Mouse (Mus musculus): Measurements from ENCODE around the gene Casc1. TPM values are rescaled to one million over a fixed set of nuclear protein-coding genes. Genes with fewer than 3 reads are reported as not detected.

Gene Casc1
- polyA plus RNA-seq (2017; shearing (Covaris generic)), result 1 to 10 TPM in 1 of 3 experiments, under 1 TPM in 2; 0.47 to 1.3 (median 0.55) TPM

DNA sequence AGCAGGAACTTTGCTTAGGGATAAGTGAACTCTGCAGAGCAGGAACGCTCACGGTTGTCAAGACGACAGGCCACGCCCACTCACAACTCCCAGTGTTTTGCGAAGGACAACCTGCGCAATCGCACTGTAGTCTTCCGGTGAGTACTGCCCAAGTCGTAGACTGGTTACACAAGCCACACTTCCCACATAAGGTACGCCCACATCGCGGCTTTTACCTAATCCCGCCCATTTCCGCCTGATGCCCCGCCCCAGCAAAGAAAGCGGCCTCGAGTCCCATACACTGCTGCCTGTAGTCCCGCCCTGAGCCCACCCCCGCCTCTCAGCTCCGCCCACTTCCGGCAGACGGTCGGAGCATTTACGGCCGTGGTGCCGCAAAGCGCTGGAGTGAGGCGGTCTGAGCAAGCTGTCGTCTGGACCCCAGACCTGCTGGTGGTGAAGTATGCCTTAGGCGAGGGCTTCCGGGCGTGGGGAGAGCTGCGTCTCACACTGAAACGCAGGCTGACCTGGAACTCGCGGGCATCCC, at the start of gene Casc1, which contains the start of gene Etfrf1:
Gene Casc1, minus strand, starts transcription at position 190 of the 523 bp plus-strand sequence.
Gene Etfrf1, plus strand, starts transcription at position 319 of the 523 bp plus-strand sequence.
- ATAC-seq, result peak; percentile 96

GRCm38 (mm10) chr6:145256701-145257073, 45.9 kb upstream of the Casc1 start:
- ATAC-seq, result no peak

DNA sequence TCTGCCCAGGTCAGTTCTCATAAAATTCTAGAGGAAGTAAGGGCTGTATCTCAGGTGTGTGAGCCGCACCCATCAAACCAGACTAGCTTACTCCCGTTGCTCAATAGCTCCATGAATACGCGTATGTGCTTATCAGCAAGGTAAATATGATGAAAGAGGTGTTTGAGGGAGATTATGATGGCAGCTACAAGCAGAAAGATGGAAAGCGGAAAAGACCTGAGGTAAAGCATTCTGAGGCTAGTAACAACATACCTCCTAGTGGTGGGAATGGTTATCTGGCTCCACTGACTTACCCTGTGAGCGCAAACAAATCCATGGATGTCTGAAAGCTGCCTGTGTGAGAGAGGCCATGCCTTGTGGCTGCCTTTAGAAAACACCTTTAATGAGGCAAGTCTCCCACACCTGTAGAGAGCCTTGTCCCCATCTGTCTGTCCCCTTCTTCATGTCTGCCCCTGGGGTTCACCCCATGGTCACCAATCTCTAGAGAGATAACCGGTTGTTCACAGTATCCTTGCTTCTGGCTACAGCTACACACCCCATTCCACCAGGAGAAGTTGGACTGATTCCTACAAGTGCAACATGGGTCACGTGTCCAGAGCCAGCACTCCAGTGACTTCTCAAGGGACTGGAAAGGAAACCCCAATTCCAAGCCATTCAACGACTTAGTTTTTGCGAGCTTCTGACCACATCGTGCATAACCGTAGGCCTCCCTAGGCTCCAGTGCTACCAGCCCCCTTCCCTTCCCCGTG, 45.3 kb upstream of the Casc1 start:
- ATAC-seq, result no peak

- no peak for ATAC-seq
Measured at GRCm38 (mm10) chr6:145250820-145251219, 40.0 kb upstream of the Casc1 start.

DNA sequence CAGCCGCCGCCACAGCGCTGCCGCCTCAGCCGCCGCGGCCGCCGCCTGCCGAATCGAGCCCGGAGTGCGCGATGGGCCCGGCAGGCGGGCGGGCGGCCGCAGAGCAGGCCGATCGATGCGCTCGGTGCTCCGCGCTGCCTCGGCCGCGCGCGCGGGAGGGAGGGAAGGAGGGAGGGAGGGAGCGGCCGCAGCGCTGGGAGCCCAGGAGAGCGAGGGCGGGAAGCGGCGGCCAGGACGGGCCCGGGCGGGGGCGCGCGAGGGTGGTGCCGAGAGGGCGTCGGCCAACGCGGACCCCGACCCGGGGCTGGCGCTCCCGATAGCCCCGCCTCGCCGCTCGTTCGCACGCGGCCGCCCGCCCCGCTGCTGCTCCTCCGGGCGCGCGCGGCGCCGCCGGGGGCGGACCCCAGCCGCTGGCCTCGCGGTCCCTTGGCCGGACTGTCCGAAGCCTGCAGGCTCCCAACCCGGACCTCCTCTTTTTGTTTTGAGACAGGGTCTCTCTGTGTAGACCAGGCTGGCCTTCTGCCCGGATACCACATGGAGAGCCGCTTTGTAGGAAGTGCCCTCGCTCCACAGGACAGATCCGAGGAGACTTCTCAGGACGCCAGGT, 39.5 kb upstream of the Casc1 start, which contains the start of gene Kras:
Gene Kras, minus strand, starts transcription at position 55 of the 607 bp plus-strand sequence.
- ATAC-seq, result peak; percentile 53

- peak; percentile 68 for ATAC-seq
Measured at GRCm38 (mm10) chr6:145249291-145250184, 38.7 kb upstream of the Casc1 start.

- ATAC-seq, result no peak
Measured at GRCm38 (mm10) chr6:145247886-145248285, 37.1 kb upstream of the Casc1 start.

DNA sequence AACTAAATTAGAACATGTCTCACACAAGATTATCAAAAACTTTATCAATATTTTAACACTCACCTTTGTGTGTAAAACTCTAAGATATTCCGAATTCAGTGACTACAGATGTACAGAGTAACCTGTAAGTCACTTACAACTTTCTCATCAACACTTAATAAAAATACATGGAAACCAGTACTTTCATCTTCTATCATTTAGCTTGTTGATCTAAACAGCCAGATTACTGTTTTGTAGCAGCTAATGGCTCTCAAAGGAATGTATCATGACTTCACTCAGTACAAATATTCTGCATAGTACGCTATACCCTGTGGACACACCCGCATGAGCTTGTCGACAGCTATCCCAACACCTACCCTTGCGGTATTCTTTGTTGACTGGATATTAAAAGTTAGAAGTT, 36.0 kb upstream of the Casc1 start:
- no peak for ATAC-seq

DNA sequence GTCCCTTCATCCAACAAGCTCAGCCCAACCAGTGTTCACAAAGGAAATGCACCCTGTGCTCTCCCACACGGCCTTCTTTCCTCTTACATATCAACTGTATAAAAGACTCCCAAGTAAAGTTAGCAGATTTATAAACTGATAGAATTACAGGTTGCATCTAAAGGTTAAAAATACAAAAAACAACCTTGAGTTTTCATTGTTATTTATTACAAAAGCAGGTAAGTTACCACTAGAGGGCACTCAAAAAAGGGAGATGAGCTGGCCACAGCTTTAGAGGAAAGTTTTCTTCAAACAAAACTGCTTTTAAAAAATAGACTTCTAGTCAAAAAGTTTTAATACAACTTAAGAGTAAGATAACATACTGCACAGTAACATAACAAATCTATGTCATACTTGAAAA, 31.7 kb upstream of the Casc1 start:
- ATAC-seq, result no peak

GRCm38 (mm10) chr6:145240285-145240684, 29.5 kb upstream of the Casc1 start:
- ATAC-seq, result no peak

- ATAC-seq, result no peak
Measured at GRCm38 (mm10) chr6:145237148-145237547, 26.3 kb upstream of the Casc1 start.

GRCm38 (mm10) chr6:145235367-145235766, 24.6 kb upstream of the Casc1 start:
- ATAC-seq, result peak; percentile 58

DNA sequence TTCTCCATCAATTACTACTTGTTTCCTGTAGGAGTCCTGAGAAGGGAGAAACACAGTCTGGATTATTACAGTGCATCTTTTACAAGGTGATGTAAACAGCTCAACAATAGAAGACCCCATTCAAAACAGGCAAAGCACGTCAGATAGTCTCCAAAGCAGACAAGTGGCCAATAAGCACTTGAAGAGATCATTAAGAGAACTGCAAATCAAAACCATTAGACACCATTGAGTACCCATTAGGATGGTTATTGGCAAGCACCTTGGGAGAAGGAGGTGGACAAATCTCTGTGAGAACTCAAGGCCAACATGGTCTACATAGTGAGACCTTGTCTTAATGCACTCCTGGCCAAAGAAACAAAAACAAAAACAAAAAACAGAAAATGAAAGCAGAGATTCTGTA, 23.6 kb upstream of the Casc1 start:
- ATAC-seq, result no peak

- no peak for ATAC-seq
Measured at GRCm38 (mm10) chr6:145226296-145226695, 15.5 kb upstream of the Casc1 start.

- ATAC-seq, result no peak
Measured at GRCm38 (mm10) chr6:145224246-145224645, 13.4 kb upstream of the Casc1 start.

- ATAC-seq, result no peak
Measured at GRCm38 (mm10) chr6:145215826-145216225, 5.0 kb upstream of the Casc1 start.

DNA sequence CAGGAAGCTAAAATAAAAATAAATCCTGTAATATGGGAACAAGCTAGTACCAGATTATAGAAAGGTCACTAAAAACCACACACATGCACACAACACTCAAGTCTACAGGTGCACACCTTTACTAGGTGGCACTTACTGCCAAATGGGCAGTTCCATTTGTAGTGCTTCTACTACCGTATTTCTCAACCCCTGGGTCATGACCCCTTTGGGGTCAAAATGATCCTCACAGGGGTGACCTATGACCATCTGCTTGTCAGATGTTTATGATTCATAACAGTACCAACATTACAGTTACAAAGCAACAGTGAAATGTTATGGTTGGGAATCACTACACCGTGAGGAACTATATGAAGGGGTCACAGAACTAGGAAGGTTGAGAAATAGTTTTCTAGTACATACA, 3.1 kb upstream of the Casc1 start:
- no peak for ATAC-seq

DNA sequence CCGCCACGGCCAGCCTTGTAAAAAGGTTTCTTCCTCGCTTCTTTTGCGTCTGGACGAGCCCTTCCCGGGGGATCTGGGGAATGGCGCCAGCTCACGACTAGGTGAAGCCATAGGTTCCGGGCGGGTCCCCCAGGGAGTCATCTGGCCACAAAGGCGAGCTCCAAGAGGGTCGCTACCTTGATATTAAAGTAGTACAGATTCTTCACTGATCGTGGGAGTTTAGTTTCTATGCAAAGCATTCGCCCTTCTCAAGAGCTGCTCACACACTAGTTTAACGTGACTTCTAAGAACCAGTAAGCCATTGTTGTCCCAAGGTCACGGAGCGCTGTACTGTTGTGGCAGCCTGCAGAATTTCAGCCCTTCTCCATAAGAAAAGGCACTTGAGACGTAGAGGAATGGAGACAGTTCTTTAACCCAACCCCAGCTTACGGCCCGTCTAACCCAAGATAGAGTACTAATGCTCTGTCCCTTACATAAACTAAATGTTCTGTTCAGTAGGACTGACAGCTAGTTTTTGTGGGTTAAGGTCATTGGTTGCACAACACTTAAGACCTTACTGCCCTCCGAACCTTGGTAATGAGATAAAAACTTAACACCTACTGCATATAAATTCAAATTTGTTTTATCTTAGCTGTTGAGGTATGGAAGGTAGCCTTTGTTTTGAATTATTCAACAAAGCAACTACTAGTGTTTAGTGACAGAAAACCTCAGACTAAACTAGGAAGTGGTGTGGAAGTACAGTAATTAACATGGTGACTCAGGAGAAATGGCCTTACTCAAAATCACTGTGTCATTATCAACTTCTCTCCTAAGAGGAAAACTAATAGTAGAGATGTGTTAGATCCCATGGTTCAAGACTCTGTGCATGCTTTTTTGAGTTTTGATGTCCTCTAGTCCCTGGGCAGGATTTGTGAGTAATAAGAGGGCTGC, 836 bp upstream of the Casc1 start:
- ATAC-seq, result peak; percentile 6

DNA sequence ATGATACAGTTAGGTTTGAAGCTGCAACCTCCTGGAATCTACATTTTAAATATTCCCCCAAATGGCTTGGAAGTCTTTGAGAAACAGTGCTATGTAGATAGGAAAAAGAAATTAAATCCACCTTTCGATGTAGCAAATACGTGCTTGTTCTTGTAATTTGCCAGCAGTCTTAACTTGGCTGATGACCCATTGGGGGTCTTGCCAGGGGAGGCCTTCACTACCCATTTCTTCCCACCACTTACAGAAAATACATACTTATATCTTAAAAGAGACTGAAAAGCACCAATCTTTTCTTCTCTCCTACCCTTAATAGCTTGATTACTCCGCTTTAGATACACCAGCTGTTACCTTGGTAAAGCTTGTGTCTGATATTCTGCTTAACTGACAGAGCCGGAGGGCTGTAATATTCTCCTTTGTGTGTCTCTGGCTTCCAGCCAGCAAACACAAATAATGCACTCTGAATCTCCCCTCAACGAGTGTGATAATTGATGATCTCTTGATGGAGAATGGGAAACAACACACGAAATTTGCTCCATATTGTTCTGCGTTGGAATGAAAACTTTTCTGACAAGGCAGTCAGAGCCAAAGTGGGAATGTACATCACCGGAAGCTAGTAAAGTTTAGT, 637 bp downstream of the Casc1 start:
- ATAC-seq, result no peak

DNA sequence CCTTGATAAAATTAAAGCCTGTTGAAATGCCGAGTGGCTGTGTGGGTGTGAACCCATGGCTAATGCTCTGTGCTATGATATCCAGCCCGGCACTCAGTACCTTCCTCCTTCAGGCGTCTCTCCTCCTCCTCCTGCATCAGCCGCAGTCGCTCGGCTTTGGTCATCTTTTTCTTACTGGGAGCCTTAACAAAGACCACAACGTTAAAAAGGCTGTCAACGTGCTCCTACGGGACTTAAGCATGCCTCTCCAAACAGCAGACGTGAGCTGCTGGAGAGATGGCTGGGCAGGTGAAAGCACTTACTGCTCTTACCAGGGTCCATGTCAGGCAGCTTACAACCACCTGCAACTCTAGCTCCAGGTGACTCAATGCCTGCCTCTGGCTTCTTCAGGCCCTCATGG, 5.7 kb downstream of the Casc1 start:
- no peak for ATAC-seq

DNA sequence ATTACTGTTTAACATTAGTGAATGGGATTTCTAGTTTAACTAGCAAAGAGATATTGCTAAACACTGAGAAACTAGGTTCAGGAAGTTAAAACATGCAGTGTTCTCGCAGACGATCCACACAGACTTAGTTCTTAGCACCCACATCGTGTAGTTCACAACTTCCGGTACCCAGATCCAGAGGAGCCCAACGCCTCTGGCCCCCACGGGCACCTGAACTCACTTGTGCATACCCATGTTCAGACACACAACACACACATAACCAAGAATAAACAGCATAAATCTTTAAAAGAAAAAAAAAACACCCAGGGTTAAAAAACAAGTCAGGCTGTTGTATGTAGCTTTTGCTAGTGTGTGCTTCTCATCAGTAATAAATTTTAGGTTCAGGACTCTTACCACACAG, 6.4 kb downstream of the Casc1 start:
- ATAC-seq, result no peak

Measured in inflammation-experienced regulatory T-cells, adult 6 months (primary cell).